Comparison of ENCODE assay signal across 10 mouse cellular contexts in the genomic region with DNA sequence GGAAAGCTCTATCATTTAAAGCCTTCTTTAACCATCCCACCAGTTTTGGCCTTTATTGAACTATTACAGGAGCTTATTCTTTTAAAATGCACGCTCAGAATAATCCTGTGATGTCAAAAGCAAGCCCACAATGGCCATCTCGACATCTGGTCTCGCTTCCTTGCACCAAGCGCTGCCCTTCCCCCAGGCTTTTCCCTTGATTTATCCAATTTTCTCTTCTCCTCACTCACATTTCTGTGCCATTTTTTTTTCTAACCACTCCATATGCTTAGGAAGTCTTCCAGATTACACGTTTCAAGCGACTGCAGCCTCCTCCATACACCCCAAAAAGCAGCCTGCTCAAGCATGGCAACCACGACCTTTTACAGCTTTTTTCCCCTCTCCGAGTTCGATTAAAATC.
DNase-seq lines count a peak whose midpoint lies in the region; ATAC-seq and TF ChIP-seq lines count a peak whose summit lies in the region.
"Had no signal": no experiment of that assay in that cellular context is flagged by ENCODE, and none has a peak within 500 bp of the region (broad histone marks: within the 10 kb centered on the region; RNA-seq: fewer than 3 reads in every experiment).

No protein-coding gene starts in this region.

- no peak for TF ChIP-seq CTCF in left cerebral cortex, adult 2 months (IDR thresholded peaks at IDR 0.05)
- no peak for TF ChIP-seq CTCF in gastrocnemius, adult 2 months (IDR thresholded peaks at IDR 0.05)

- peak; percentile 85 for DNase-seq in midbrain, embryonic 11.5 days (ENCODE audit: low spot score, missing footprints)
- DNase-seq in embryo, embryonic 11 days: peak; percentile 16
- peak in 1 of 2 experiments; percentile 47 for DNase-seq in left cerebral cortex, adult 2 months (ENCODE audit: extremely low spot score in 1 of 2, low spot score in 2 of 2)
- no peak for DNase-seq in lung, postnatal 36 days
- no peak for DNase-seq in liver, embryonic 11.5 days (ENCODE audit: low spot score)
- DNase-seq in gastrocnemius, adult 2 months: no peak
- DNase-seq: gastrocnemius, postnatal 25 days; heart, postnatal 36 days had no signal

- no peak overlapping the region for H3K4me2 ChIP-seq in midbrain, embryonic 11.5 days
- no peak overlapping the region for H3K4me2 ChIP-seq in midbrain, embryonic 15.5 days
- H3K4me2 ChIP-seq in liver, embryonic 11.5 days: no peak overlapping the region

- H3K9ac ChIP-seq in midbrain, embryonic 11.5 days (ENCODE audit: low read length): no peak overlapping the region
- no peak overlapping the region for H3K9ac ChIP-seq in midbrain, embryonic 15.5 days
- no peak overlapping the region for H3K9ac ChIP-seq in liver, embryonic 11.5 days (ENCODE audit: low read depth, low read length)

- WGBS in midbrain, embryonic 11.5 days: 40% methylated on average over 9 of the region's 9 CpGs
- WGBS in midbrain, embryonic 15.5 days: 28% methylated on average over 9 of the region's 9 CpGs
- WGBS in liver, embryonic 11.5 days: 72% methylated on average over 9 of the region's 9 CpGs

- no peaks in the 10 kb centered on the region for H3K27me3 ChIP-seq in midbrain, embryonic 11.5 days (ENCODE audit: control insufficient read depth, insufficient read depth, low read length)
- no peaks in the 10 kb centered on the region for H3K27me3 ChIP-seq in midbrain, embryonic 15.5 days (replicated peaks)
- H3K27me3 ChIP-seq in liver, embryonic 11.5 days (replicated peaks; ENCODE audit: control insufficient read depth, insufficient read depth, low read length): no peaks in the 10 kb centered on the region

- no peak overlapping the region for H3K4me3 ChIP-seq in midbrain, embryonic 11.5 days (ENCODE audit: low read depth, low read length)
- no peak overlapping the region for H3K4me3 ChIP-seq in midbrain, embryonic 15.5 days
- no peak overlapping the region for H3K4me3 ChIP-seq in left cerebral cortex, adult 2 months
- H3K4me3 ChIP-seq in liver, embryonic 11.5 days (ENCODE audit: low read depth, low read length): no peak overlapping the region
- H3K4me3 ChIP-seq in gastrocnemius, adult 2 months: no peak overlapping the region
- H3K4me3 ChIP-seq: myocyte had no signal

- no peak overlapping the region for H3K27ac ChIP-seq in midbrain, embryonic 11.5 days (ENCODE audit: low read depth, low read length)
- no peak overlapping the region for H3K27ac ChIP-seq in midbrain, embryonic 15.5 days
- peak overlapping the region; percentile 53 for H3K27ac ChIP-seq in left cerebral cortex, adult 2 months
- H3K27ac ChIP-seq in liver, embryonic 11.5 days (ENCODE audit: low read depth, low read length): no peak overlapping the region
- H3K27ac ChIP-seq in gastrocnemius, adult 2 months: no peak overlapping the region

- no peaks in the 10 kb centered on the region for H3K36me3 ChIP-seq in midbrain, embryonic 11.5 days (ENCODE audit: control insufficient read depth, insufficient read depth, low read length)
- H3K36me3 ChIP-seq in midbrain, embryonic 15.5 days (replicated peaks): no peaks in the 10 kb centered on the region
- H3K36me3 ChIP-seq in liver, embryonic 11.5 days (ENCODE audit: control insufficient read depth, insufficient read depth, low read length): no peaks in the 10 kb centered on the region

- intact Hi-C loops in left cerebral cortex, adult 2 months (cut with DNase I): loop anchor here (1.0 to 5.0 kb wide), 3 partner anchors 74 to 267 kb away; no protein-coding TSS in a partner anchor
- intact Hi-C loops in gastrocnemius, adult 2 months (cut with DNase I): no loop called here

- peak; percentile 77 for ATAC-seq in midbrain, embryonic 11.5 days (ENCODE audit: low FRiP score)
- no peak for ATAC-seq in midbrain, embryonic 15.5 days (replicated peaks)
- no peak for ATAC-seq in liver, embryonic 11.5 days (replicated peaks; ENCODE audit: low FRiP score)

- H3K9me3 ChIP-seq in midbrain, embryonic 11.5 days (ENCODE audit: control insufficient read depth, low read length): no peaks in the 10 kb centered on the region
- no peaks in the 10 kb centered on the region for H3K9me3 ChIP-seq in midbrain, embryonic 15.5 days
- H3K9me3 ChIP-seq in liver, embryonic 11.5 days (ENCODE audit: control insufficient read depth, low read length): no peaks in the 10 kb centered on the region

- H3K4me1 ChIP-seq in midbrain, embryonic 11.5 days (ENCODE audit: control insufficient read depth, insufficient read depth, low read length): no peaks in the 10 kb centered on the region
- H3K4me1 ChIP-seq in midbrain, embryonic 15.5 days: no peaks in the 10 kb centered on the region
- H3K4me1 ChIP-seq in liver, embryonic 11.5 days (replicated peaks; ENCODE audit: control insufficient read depth, insufficient read depth, low read length): no peaks in the 10 kb centered on the region

Comparison
In these comparisons a context has a peak if more than half of its experiments do, and no peak if none do; other contexts are left out.
1. DNase-seq: peak in midbrain, embryonic 11.5 days (single experiment) and embryo, embryonic 11 days (single experiment); none in lung, postnatal 36 days (single experiment), liver, embryonic 11.5 days (single experiment) and gastrocnemius, adult 2 months (single experiment).